Mouse (Mus musculus): Measurements from ENCODE around the gene Gm5795. TPM values are rescaled to one million over a fixed set of nuclear protein-coding genes. Genes with fewer than 3 reads are reported as not detected.
"Not testable (repeated sequence)": the region's sequence is repeated elsewhere in the genome, so short reads cannot be mapped to it uniquely, and the experiment has no call there.

The Gm5795 gene
- polyA plus RNA-seq (2012; rRNA removed), result not detected in 2 replicates

DNA sequence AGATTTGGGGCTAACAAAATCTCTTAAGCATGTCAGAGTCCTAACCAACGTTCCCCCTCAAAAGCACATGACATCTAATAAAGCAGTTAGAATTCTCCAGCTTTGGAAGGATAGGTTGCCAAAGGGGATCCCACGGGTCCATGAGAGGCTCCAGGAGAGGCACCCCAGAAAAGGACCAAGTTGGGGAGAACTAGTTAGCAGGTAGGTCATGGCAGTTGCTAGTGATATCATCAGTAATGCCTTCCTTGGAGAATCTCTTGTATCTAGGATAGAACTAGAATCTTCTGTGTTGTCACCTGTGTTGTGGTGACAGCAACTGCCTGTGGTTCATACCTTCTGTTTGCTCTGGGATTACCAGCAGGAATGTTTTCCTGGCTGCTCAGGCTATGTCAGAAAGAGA, at the start of gene Gm5795:
Gm5795 (plus strand) TSS at position 301 of the 400 bp plus-strand sequence.
- DNase-seq, result not testable (repeated sequence)

DNA sequence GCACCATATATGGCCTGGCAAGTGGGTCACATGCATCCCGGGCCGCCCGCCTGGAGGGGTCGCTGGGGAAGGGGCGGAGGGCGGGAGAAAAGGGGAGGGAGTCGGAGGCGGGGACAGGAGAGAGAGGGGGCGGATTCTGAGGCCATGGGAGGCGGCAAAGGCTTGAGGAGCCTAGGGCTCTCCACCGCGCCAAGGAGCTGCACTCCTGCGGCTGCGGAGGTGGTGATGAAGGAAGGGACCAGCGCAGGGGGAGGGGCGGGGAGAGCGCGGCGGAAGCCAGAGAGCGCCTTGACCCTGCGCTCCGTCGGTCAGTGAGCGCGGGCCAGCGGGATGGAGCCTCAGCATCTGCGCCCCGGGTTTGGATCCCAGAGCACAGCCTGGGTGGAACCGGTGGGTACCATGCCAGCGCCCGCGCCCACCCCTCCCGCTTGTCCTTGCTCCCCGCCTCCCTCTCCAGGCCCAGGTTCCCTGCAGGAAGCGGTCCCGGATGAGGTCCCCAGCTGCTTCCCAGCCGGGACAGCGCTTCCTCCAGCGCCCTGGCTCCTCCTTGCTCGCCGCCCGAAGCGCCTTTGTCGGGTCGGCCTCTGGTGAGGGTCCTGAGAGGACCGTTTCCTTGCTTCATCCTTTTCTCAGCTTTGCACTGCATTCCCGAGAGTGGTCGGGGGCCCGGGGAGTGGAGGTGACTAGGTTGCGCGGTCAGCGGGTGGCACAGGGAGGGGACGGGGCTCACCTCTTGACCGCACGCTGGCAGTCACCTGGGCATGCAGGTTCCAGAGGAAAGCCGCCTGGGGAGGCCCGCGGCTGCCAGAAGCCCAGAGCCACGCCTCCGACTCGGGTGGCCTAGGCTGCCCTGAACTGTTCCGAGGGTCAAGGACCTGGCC, 20.5 kb downstream of the Gm5795 start, which contains the start of gene D830030K20Rik:
D830030K20Rik (plus strand) TSS at position 217 of the 881 bp plus-strand sequence.
- H3K4me1 ChIP-seq (ENCODE audit: control insufficient read depth, insufficient read depth, low read length); DNase-seq; H3K4me3 ChIP-seq (replicated peaks; ENCODE audit: extremely low read depth, low read depth, low read length): not testable (repeated sequence)
- under 1% methylated on average over 26 of the region's 62 CpGs for WGBS

More for the DNA sequence above, at the start of gene Gm5795:
- H3K4me3 ChIP-seq (replicated peaks; ENCODE audit: extremely low read depth, low read depth, low read length); H3K4me1 ChIP-seq (ENCODE audit: control insufficient read depth, insufficient read depth, low read length): not testable (repeated sequence)
- WGBS, result no CpG with 5 or more reads among the region's 2 CpGs

- not testable (repeated sequence) for H3K4me3 ChIP-seq (replicated peaks; ENCODE audit: extremely low read depth, low read depth, low read length); H3K4me1 ChIP-seq (ENCODE audit: control insufficient read depth, insufficient read depth, low read length); DNase-seq
- WGBS, result 14% methylated on average over 9 of the region's 11 CpGs
- 0 out of 2 replicates have a peak, but pooled peaks have one; percentile 12 for TF ChIP-seq CTCF (IDR thresholded peaks at IDR 0.05; ENCODE audit: insufficient read depth, low read length)
Measured at GRCm38 (mm10) chr14:3209367-3209766, 21.3 kb downstream of the Gm5795 start.

Other genes with a start within 250 kb of the Gm5795 start
- not detected in 2 replicates for gene Gm2888, start 158.3 kb upstream of the Gm5795 start, polyA plus RNA-seq (2012; rRNA removed)
- 0.08 TPM in 1 of 2 replicates, not detected in the other for gene Gm2897, start 139.0 kb upstream of the Gm5795 start, polyA plus RNA-seq (2012; rRNA removed)
- 0.08 and 0.43 TPM in 2 replicates for gene Gm10340, start 54.3 kb upstream of the Gm5795 start, polyA plus RNA-seq (2012; rRNA removed)
- gene D830030K20Rik, start 20.2 kb downstream of the Gm5795 start, polyA plus RNA-seq (2012; rRNA removed), result 0.09 and 0.10 TPM in 2 replicates
- not detected in 2 replicates for gene Gm2956, start 144.4 kb downstream of the Gm5795 start, polyA plus RNA-seq (2012; rRNA removed)
- not detected in 2 replicates for gene Gm10413, start 206.8 kb downstream of the Gm5795 start, polyA plus RNA-seq (2012; rRNA removed)
- gene Gm10409, start 224.4 kb downstream of the Gm5795 start, polyA plus RNA-seq (2012; rRNA removed), result not detected in 2 replicates
- gene Gm3005, start 239.8 kb downstream of the Gm5795 start, polyA plus RNA-seq (2012; rRNA removed), result not detected in 2 replicates

Data from lung, adult 2 months (tissue).